Mouse (Mus musculus) CH12.LX (cell line): ENCODE data around the gene Tbx3. TPM values are rescaled to one million over a fixed set of nuclear protein-coding genes. Genes with fewer than 3 reads are reported as not detected.

ENCODE experiments used
- DNase-seq: peaks from one replicate; pipeline ENCODE4 v3.0.0-alpha.2; 2013; ENCODE audit errors: extremely low read depth
- H3K27ac ChIP-seq: 2 replicates; pipeline ENCODE4 v1.5.1; 2012; ENCODE audit warnings: low read depth, mild to moderate bottlenecking, control low read depth, moderate library complexity; ENCODE audit not compliant: insufficient read depth
- H3K27me3 ChIP-seq: replicated peaks from 2 replicates; pipeline ENCODE3; 2012; ENCODE audit warnings: inconsistent platforms
- H3K36me3 ChIP-seq, 2 experiments: replicated peaks in 1 of 2; 2 replicates each; pipeline versions ENCODE3 to v1.6.1; 2012; ENCODE audit warnings: inconsistent platforms in 1 of 2, low read length in 1 of 2, mild to moderate bottlenecking in 1 of 2, mixed read lengths in 1 of 2, moderate library complexity in 1 of 2; ENCODE audit not compliant: control insufficient read depth in 1 of 2, insufficient read depth in 1 of 2
- H3K4me1 ChIP-seq, 2 experiments: 2 replicates each; pipeline ENCODE4 v1.6.1; 2012; ENCODE audit warnings: inconsistent platforms in 1 of 2, moderate library complexity in 1 of 2; ENCODE audit not compliant: insufficient read depth in 2 of 2, control insufficient read depth in 1 of 2
- H3K4me2 ChIP-seq: 2 replicates; pipeline ENCODE4 v1.6.1; 2012; ENCODE audit warnings: low read depth, mild to moderate bottlenecking, control low read depth; ENCODE audit not compliant: poor library complexity, insufficient read depth, severe bottlenecking
- H3K4me3 ChIP-seq, 3 experiments: fragments of 150-350 bp in 1 of 3; sonication (generic) in 1 of 3; replicated peaks in 1 of 3; 2 replicates each; pipeline versions ENCODE3 to v1.5.1; 2011 to 2012; ENCODE audit warnings: low read depth in 2 of 3, low read length in 2 of 3, mild to moderate bottlenecking in 2 of 3, moderate library complexity in 2 of 3, control low read depth in 1 of 3, improper control_type of control experiment in 1 of 3, inconsistent platforms in 1 of 3, mixed read lengths in 1 of 3; ENCODE audit not compliant: poor library complexity in 1 of 3
- H3K79me2 ChIP-seq: replicated peaks from 2 replicates; pipeline ENCODE4 v1.6.1; 2012; ENCODE audit warnings: mild to moderate bottlenecking, moderate library complexity; ENCODE audit not compliant: control insufficient read depth, poor library complexity, insufficient read depth, severe bottlenecking; ENCODE audit errors: extremely low read depth
- H3K9ac ChIP-seq: 2 replicates; pipeline ENCODE4 v1.6.1; 2012; ENCODE audit warnings: low read depth, mild to moderate bottlenecking, control low read depth, moderate library complexity; ENCODE audit not compliant: insufficient read depth
- H3K9me3 ChIP-seq: replicated peaks from 2 replicates; pipeline ENCODE3; 2012; ENCODE audit warnings: low read length, inconsistent platforms, mixed read lengths
- CHD1 ChIP-seq: IDR thresholded peaks from 2 replicates; pipeline ENCODE4 v1.6.1; 2012; ENCODE audit warnings: low read depth, low read length, improper control_type of control experiment, inconsistent platforms
- CHD2 ChIP-seq: IDR thresholded peaks from 2 replicates; pipeline ENCODE4 v1.6.1; 2011; ENCODE audit warnings: low read length, improper control_type of control experiment
- ELF1 ChIP-seq: IDR thresholded peaks from 2 replicates; pipeline ENCODE4 v1.6.1; 2014; ENCODE audit warnings: low read depth, mild to moderate bottlenecking, inconsistent platforms, low read length, improper control_type of control experiment
- EP300 ChIP-seq: IDR thresholded peaks from 2 replicates; pipeline ENCODE4 v1.6.1; 2011; ENCODE audit warnings: low read length, improper control_type of control experiment
- ETS1 ChIP-seq: conservative IDR thresholded peaks from 2 replicates; pipeline ENCODE4 v1.6.1; 2012; ENCODE audit warnings: low read depth, mild to moderate bottlenecking, inconsistent platforms, low read length, improper control_type of control experiment, moderate library complexity
- GABPA ChIP-seq: IDR thresholded peaks from 2 replicates; pipeline ENCODE4 v1.6.1; 2012; ENCODE audit warnings: low read depth, low read length, improper control_type of control experiment, inconsistent platforms; ENCODE audit not compliant: insufficient replicate concordance
- HCFC1 ChIP-seq: IDR thresholded peaks from 2 replicates; pipeline ENCODE4 v1.6.1; 2012; ENCODE audit warnings: low read depth, mild to moderate bottlenecking, inconsistent platforms, low read length, improper control_type of control experiment
- JUND ChIP-seq: conservative IDR thresholded peaks from 2 replicates; pipeline ENCODE4 v1.6.1; 2011; ENCODE audit warnings: low read depth, low read length, improper control_type of control experiment
- KAT2A ChIP-seq: IDR thresholded peaks from 2 replicates; pipeline ENCODE4 v1.6.1; 2012; ENCODE audit warnings: low read length, improper control_type of control experiment, inconsistent platforms; ENCODE audit not compliant: insufficient replicate concordance
- MAFK ChIP-seq: IDR thresholded peaks from 2 replicates; pipeline ENCODE4 v1.6.1; 2011; ENCODE audit warnings: low read length, improper control_type of control experiment; ENCODE audit not compliant: insufficient replicate concordance
- MAX ChIP-seq: IDR thresholded peaks from 2 replicates; pipeline ENCODE4 v1.6.1; 2011; ENCODE audit warnings: low read length, improper control_type of control experiment
- MAZ ChIP-seq: IDR thresholded peaks from 2 replicates; pipeline ENCODE4 v1.6.1; 2012; ENCODE audit warnings: low read depth, mild to moderate bottlenecking, inconsistent platforms, low read length, improper control_type of control experiment, moderate library complexity
- MXI1 ChIP-seq: IDR thresholded peaks from 2 replicates; pipeline ENCODE4 v1.6.1; 2011; ENCODE audit warnings: mild to moderate bottlenecking, low read depth, low read length, improper control_type of control experiment
- MYC ChIP-seq: IDR thresholded peaks from 2 replicates; pipeline ENCODE4 v1.6.1; 2011; ENCODE audit warnings: low read depth, mild to moderate bottlenecking, improper control_type of control experiment, low read length
- NRF1 ChIP-seq: IDR thresholded peaks from 2 replicates; pipeline ENCODE4 v1.6.1; 2014; ENCODE audit warnings: low read depth, mild to moderate bottlenecking, inconsistent platforms, low read length, improper control_type of control experiment, moderate library complexity
- PAX5 ChIP-seq: IDR thresholded peaks from 2 replicates; pipeline ENCODE4 v1.6.1; 2012; ENCODE audit warnings: low read length, inconsistent platforms, mixed read lengths
- POLR2AphosphoS2 ChIP-seq: IDR thresholded peaks from 2 replicates; pipeline ENCODE4 v1.6.1; 2011; ENCODE audit warnings: low read depth, low read length, improper control_type of control experiment
- RCOR1 ChIP-seq: conservative IDR thresholded peaks from 2 replicates; pipeline ENCODE4 v1.6.1; 2012; ENCODE audit warnings: low read depth, mild to moderate bottlenecking, inconsistent platforms, low read length, improper control_type of control experiment
- SIN3A ChIP-seq: IDR thresholded peaks from 2 replicates; pipeline ENCODE4 v1.6.1; 2012; ENCODE audit warnings: low read length, improper control_type of control experiment, inconsistent platforms
- UBTF ChIP-seq: IDR thresholded peaks from 2 replicates; pipeline ENCODE4 v1.6.1; 2012; ENCODE audit warnings: low read depth, mild to moderate bottlenecking, inconsistent platforms, low read length, improper control_type of control experiment, moderate library complexity
- USF1 ChIP-seq: IDR thresholded peaks from 2 replicates; pipeline ENCODE4 v1.6.1; 2014; ENCODE audit warnings: low read depth, mild to moderate bottlenecking, inconsistent platforms, low read length, improper control_type of control experiment
- ZC3H11A ChIP-seq: IDR thresholded peaks from 2 replicates; pipeline ENCODE4 v1.6.1; 2012; ENCODE audit warnings: low read depth, mild to moderate bottlenecking, inconsistent platforms, low read length, improper control_type of control experiment
- ZMIZ1 ChIP-seq: IDR thresholded peaks from 2 replicates; pipeline ENCODE4 v1.6.1; 2012; ENCODE audit warnings: low read depth, mild to moderate bottlenecking, inconsistent platforms, low read length, improper control_type of control experiment
- ZNF384 ChIP-seq: IDR thresholded peaks from 2 replicates; pipeline ENCODE4 v1.6.1; 2012; ENCODE audit warnings: low read depth, low read length, improper control_type of control experiment, inconsistent platforms
- dilution Hi-C: fragments of 300-500 bp; cut with MboI; formaldehyde crosslinking; loops from 2 replicates; pipeline ENCODE4 v1.14.3; 2020; ENCODE audit warnings: low sequenced_read_pairs; ENCODE audit not compliant: extremely low pct_unique_long_range_greater_than_20kb, extremely low pct_ligation_motif_present
- in situ Hi-C: fragments of 300-500 bp; cut with MboI; formaldehyde crosslinking; loops from 3 replicates; pipeline ENCODE4 v1.14.3; 2019; ENCODE audit warnings: low sequenced_read_pairs, low pct_ligation_motif_present, low pct_unique_long_range_greater_than_20kb, mixed read lengths
- polyA plus RNA-seq: library from polyadenylated mRNA; unstranded; fragments of >175 nt; gene quantifications from 2 replicates; pipeline ENCODE4 v1.2.1, GENCODE M21; 2012; ENCODE audit warnings: low read depth; ENCODE audit not compliant: insufficient read length
- total RNA-seq, 2 experiments: library from RNA; depleted of rRNA; stranded (reverse); fragments of 300-350 nt in 1 of 2; fragments of >200 nt in 1 of 2; gene quantifications; 2 replicates each; pipeline ENCODE4 v1.2.3; 2012 to 2014

The Tbx3 gene
- total and polyA plus RNA-seq, 3 experiments = not detected

- peaks cover 88% of the 10 kb centered on the region for H3K9me3 ChIP-seq
- no peaks in the 10 kb centered on the region for H3K27me3 ChIP-seq
- no peaks in the 10 kb centered on the region for H3K4me1 ChIP-seq
- in situ Hi-C loops (no loop called here), dilution Hi-C loops (no loop called here)
- H3K79me2 ChIP-seq = no peaks in the 10 kb centered on the region
- no peaks in the 10 kb centered on the region for H3K36me3 ChIP-seq
- H3K9ac ChIP-seq = no peak overlapping the region
- no peak for TF ChIP-seq KAT2A
- TF ChIP-seq CHD1 = no peak
- no peak for TF ChIP-seq ETS1
- no peak for TF ChIP-seq MYC
- no peak for TF ChIP-seq CHD2
- no peak for TF ChIP-seq EP300
- TF ChIP-seq MAZ = no peak
- no peak for TF ChIP-seq POLR2AphosphoS2
- no peak for TF ChIP-seq ZMIZ1
- DNase-seq = no peak
- H3K4me3 ChIP-seq = no peak overlapping the region
- no peak overlapping the region for H3K27ac ChIP-seq
- no peak overlapping the region for H3K4me2 ChIP-seq
These were observed 43.8 kb upstream of the Tbx3 start for GRCm38 (mm10) chr5:119626662-119627061.

- no peaks in the 10 kb centered on the region for H3K27me3 ChIP-seq
- H3K27ac ChIP-seq = no peak overlapping the region
- H3K4me2 ChIP-seq = no peak overlapping the region
- H3K79me2 ChIP-seq = no peaks in the 10 kb centered on the region
- H3K4me1 ChIP-seq = no peaks in the 10 kb centered on the region
- H3K9me3 ChIP-seq = peaks cover 85% of the 10 kb centered on the region
- no peaks in the 10 kb centered on the region for H3K36me3 ChIP-seq
- dilution Hi-C loops = no loop called here
- no peak overlapping the region for H3K4me3 ChIP-seq
- TF ChIP-seq PAX5 (no peak), GABPA (no peak), UBTF (no peak), SIN3A (no peak), RCOR1 (no peak), MAFK (no peak), NRF1 (no peak), CHD1 (no peak), ZC3H11A (no peak), MAX (no peak), EP300 (no peak), ELF1 (no peak), MYC (no peak), POLR2AphosphoS2 (no peak), HCFC1 (no peak), MXI1 (no peak), JUND (no peak), ZNF384 (no peak), USF1 (no peak), ZMIZ1 (no peak)
- no peak for DNase-seq
- H3K9ac ChIP-seq = no peak overlapping the region
- in situ Hi-C loops = no loop called here
These were observed 42.4 kb upstream of the Tbx3 start for GRCm38 (mm10) chr5:119628100-119628499.
